Mouse (Mus musculus): ENCODE results near the gene Samd9l. TPM values are rescaled to one million over a fixed set of nuclear protein-coding genes. Genes with fewer than 3 reads are reported as not detected.
"Not testable (repeated sequence)": the region's sequence is repeated elsewhere in the genome, so short reads cannot be mapped to it uniquely, and the experiment has no call there.

Samd9l gene
- polyA plus RNA-seq (2015; fragmentation: Nextera tagmentation; extraction: Ambion mirVana): 1.2 and 1.6 TPM in 2 replicates

DNA sequence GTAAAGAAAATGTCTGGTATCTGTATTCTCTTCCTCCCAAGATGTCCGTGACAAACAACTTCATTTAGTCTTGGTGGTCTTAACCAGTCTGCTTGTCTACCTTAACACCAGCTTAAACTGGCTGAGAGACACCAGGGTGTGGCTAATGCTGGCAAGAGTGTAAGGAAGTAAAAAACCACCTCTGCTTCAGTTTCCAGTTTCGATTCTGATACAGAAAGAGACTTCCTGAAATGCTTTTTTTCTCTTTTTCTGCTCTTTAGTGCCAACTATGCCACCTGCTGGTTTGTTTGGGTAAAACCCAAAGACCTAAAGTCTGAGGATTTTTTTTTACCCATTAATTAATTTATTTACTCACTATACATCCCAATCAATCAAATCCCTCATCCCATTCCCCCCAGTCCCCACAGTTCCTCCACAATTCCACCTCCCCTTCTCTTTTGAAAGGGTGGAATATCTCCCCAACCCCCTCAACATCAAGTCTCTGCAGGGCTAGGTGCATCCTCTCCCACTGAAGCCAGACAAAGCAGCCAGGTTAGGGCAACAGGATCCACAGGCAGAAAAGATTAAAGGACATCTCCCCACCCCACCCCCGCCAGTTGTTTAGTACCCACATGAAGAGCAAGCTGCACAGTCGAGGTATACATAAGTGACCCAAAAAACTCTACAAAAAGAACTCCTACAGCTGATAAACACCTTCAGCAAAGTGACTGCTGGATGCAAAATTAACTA is at the start of gene Samd9l:
Samd9l (minus strand) TSS at position 233 of the 729 bp plus-strand sequence.
- H3K27ac ChIP-seq (ENCODE audit: low read depth, low read length); ATAC-seq; H3K27me3 ChIP-seq (replicated peaks; ENCODE audit: control insufficient read depth, insufficient read depth, low read length); H3K4me1 ChIP-seq (ENCODE audit: control insufficient read depth, insufficient read depth, low read depth, low read length); H3K4me3 ChIP-seq (ENCODE audit: low read length); H3K36me3 ChIP-seq (ENCODE audit: control insufficient read depth, insufficient read depth, low read length); H3K9ac ChIP-seq (ENCODE audit: low read depth, low read length); H3K9me3 ChIP-seq (ENCODE audit: control insufficient read depth, low read length): not testable (repeated sequence)
- H3K4me2 ChIP-seq (ENCODE audit: low read length): 0 out of 2 replicates have a peak within 1 kb of the TSS, but pooled peaks have one; percentile 25
- WGBS: 52% methylated on average over 4 of the region's 4 CpGs

DNA sequence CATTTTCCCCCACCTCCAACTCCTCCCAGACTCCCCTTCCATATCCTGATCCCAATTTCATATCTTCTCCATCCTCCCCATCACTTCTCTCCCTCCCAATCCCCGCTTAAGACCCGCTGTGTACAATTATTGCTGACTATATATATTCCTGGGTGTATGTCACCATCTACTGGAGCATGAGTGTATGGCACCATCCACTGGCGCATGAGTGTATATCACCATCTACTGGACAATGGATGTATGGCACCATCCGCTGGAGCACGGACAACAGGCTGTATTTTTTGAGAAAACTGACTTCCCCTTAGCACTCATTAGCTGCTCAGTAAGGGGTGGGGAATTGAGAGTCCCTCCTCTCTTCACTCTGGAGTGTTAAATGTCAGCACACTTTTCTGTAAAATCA is 48.0 kb upstream of the Samd9l start:
- no peak overlapping the region for H3K4me3 ChIP-seq (ENCODE audit: low read length)
- H3K9ac ChIP-seq (ENCODE audit: low read depth, low read length): no peak overlapping the region
- ATAC-seq: peak; percentile 65
- H3K9me3 ChIP-seq (ENCODE audit: control insufficient read depth, low read length): no peaks in the 10 kb centered on the region
- H3K4me1 ChIP-seq (ENCODE audit: control insufficient read depth, insufficient read depth, low read depth, low read length): no peaks in the 10 kb centered on the region
- 7% methylated on average over 5 of the region's 5 CpGs for WGBS
- H3K4me2 ChIP-seq (ENCODE audit: low read length): no peak overlapping the region
- no peaks in the 10 kb centered on the region for H3K27me3 ChIP-seq (replicated peaks; ENCODE audit: control insufficient read depth, insufficient read depth, low read length)
- no peaks in the 10 kb centered on the region for H3K36me3 ChIP-seq (ENCODE audit: control insufficient read depth, insufficient read depth, low read length)
- no peak overlapping the region for H3K27ac ChIP-seq (ENCODE audit: low read depth, low read length)

DNA sequence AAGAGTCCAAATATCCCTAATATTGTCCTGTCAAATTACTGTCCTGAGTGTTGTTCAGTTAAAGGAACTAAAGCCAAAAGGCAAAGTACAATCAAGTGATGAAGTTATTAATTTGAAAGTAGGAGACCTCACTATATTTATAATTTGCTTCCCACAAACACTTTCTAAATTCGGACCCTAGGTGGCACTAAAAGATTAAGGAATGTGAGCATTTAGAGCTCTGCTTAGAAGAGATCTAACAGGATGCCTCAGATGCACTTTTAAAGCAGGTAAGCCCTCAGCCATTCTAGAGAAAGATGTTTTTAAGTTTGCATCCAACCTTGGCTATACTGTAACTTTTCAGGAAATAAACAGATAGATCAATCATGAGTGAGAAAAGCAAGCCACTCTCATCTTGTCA is 44.5 kb upstream of the Samd9l start:
- H3K36me3 ChIP-seq (ENCODE audit: control insufficient read depth, insufficient read depth, low read length): no peaks in the 10 kb centered on the region
- no peaks in the 10 kb centered on the region for H3K9me3 ChIP-seq (ENCODE audit: control insufficient read depth, low read length)
- no peak overlapping the region for H3K4me3 ChIP-seq (ENCODE audit: low read length)
- no peaks in the 10 kb centered on the region for H3K4me1 ChIP-seq (ENCODE audit: control insufficient read depth, insufficient read depth, low read depth, low read length)
- H3K9ac ChIP-seq (ENCODE audit: low read depth, low read length): no peak overlapping the region
- 28% methylated on average over 1 of the region's 1 CpGs for WGBS
- H3K27me3 ChIP-seq (replicated peaks; ENCODE audit: control insufficient read depth, insufficient read depth, low read length): no peaks in the 10 kb centered on the region
- H3K27ac ChIP-seq (ENCODE audit: low read depth, low read length): no peak overlapping the region
- no peak for ATAC-seq
- no peak overlapping the region for H3K4me2 ChIP-seq (ENCODE audit: low read length)

DNA sequence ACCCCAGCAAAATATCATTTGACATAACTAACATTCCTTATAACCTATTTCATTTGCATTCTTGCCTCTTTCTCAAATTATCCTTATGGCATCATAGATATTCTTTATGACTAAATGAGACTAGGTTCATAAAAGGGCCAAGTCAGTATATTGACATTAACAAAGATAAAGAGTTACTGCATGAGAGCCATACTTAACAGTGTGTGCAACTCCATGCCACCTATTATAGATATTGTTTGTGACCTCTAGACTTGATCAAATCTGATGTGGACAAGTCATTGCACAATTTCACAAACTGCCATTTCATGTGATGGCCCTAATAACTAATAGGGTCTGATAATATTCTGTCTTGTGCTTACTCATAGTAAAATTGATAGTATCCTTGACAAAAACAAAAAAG is 36.7 kb upstream of the Samd9l start:
- no peak for ATAC-seq
- Histone ChIP-seq H3K36me3 (ENCODE audit: control insufficient read depth, insufficient read depth, low read length) (no peaks in the 10 kb centered on the region), H3K9me3 (ENCODE audit: control insufficient read depth, low read length) (no peaks in the 10 kb centered on the region), H3K27ac (ENCODE audit: low read depth, low read length) (no peak overlapping the region), H3K27me3 (replicated peaks; ENCODE audit: control insufficient read depth, insufficient read depth, low read length) (no peaks in the 10 kb centered on the region), H3K9ac (ENCODE audit: low read depth, low read length) (no peak overlapping the region), H3K4me1 (ENCODE audit: control insufficient read depth, insufficient read depth, low read depth, low read length) (no peaks in the 10 kb centered on the region), H3K4me3 (ENCODE audit: low read length) (no peak overlapping the region), H3K4me2 (ENCODE audit: low read length) (no peak overlapping the region)

DNA sequence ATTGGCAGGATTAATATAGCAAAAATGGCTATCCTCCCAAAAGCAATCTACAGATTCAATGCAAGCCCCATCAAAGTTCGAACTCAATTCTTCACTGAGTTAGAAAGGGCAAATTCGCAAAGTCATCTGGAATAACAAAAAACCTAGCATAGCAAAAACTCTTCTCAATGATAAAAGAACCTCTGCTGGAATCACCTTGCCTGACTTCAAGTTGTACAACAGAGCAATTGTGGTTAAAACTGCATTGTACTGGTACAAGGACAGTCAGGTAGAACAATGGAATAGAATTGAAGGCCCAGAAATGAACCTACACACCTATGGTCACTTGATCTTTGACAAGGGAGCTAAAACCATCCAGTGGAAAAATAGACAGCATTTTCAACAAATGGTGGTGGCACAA is 31.6 kb upstream of the Samd9l start:
- WGBS: 86% methylated on average over 2 of the region's 2 CpGs
- H3K36me3 ChIP-seq (ENCODE audit: control insufficient read depth, insufficient read depth, low read length); H3K27me3 ChIP-seq (replicated peaks; ENCODE audit: control insufficient read depth, insufficient read depth, low read length); ATAC-seq; H3K4me2 ChIP-seq (ENCODE audit: low read length); H3K27ac ChIP-seq (ENCODE audit: low read depth, low read length); H3K4me1 ChIP-seq (ENCODE audit: control insufficient read depth, insufficient read depth, low read depth, low read length); H3K4me3 ChIP-seq (ENCODE audit: low read length); H3K9me3 ChIP-seq (ENCODE audit: control insufficient read depth, low read length); H3K9ac ChIP-seq (ENCODE audit: low read depth, low read length): not testable (repeated sequence)

GRCm38 (mm10) chr6:3427047-3427446 is 27.7 kb upstream of the Samd9l start:
- Histone ChIP-seq H3K27me3 (replicated peaks; ENCODE audit: control insufficient read depth, insufficient read depth, low read length) (no peaks in the 10 kb centered on the region), H3K4me2 (ENCODE audit: low read length) (no peak overlapping the region), H3K4me3 (ENCODE audit: low read length) (no peak overlapping the region), H3K9ac (ENCODE audit: low read depth, low read length) (no peak overlapping the region), H3K36me3 (ENCODE audit: control insufficient read depth, insufficient read depth, low read length) (no peaks in the 10 kb centered on the region), H3K27ac (ENCODE audit: low read depth, low read length) (no peak overlapping the region), H3K9me3 (ENCODE audit: control insufficient read depth, low read length) (no peaks in the 10 kb centered on the region), H3K4me1 (ENCODE audit: control insufficient read depth, insufficient read depth, low read depth, low read length) (no peaks in the 10 kb centered on the region)
- no peak for ATAC-seq
- WGBS: 78% methylated on average over 1 of the region's 1 CpGs

GRCm38 (mm10) chr6:3425333-3425732 is 26.0 kb upstream of the Samd9l start:
- not testable (repeated sequence) for H3K4me1 ChIP-seq (ENCODE audit: control insufficient read depth, insufficient read depth, low read depth, low read length); H3K36me3 ChIP-seq (ENCODE audit: control insufficient read depth, insufficient read depth, low read length); H3K9ac ChIP-seq (ENCODE audit: low read depth, low read length); H3K4me3 ChIP-seq (ENCODE audit: low read length); H3K27ac ChIP-seq (ENCODE audit: low read depth, low read length); ATAC-seq; H3K27me3 ChIP-seq (replicated peaks; ENCODE audit: control insufficient read depth, insufficient read depth, low read length); H3K9me3 ChIP-seq (ENCODE audit: control insufficient read depth, low read length); H3K4me2 ChIP-seq (ENCODE audit: low read length)

- H3K4me1 ChIP-seq (ENCODE audit: control insufficient read depth, insufficient read depth, low read depth, low read length); H3K9me3 ChIP-seq (ENCODE audit: control insufficient read depth, low read length); H3K27ac ChIP-seq (ENCODE audit: low read depth, low read length); H3K4me3 ChIP-seq (ENCODE audit: low read length); H3K27me3 ChIP-seq (replicated peaks; ENCODE audit: control insufficient read depth, insufficient read depth, low read length); ATAC-seq; H3K9ac ChIP-seq (ENCODE audit: low read depth, low read length); H3K4me2 ChIP-seq (ENCODE audit: low read length); H3K36me3 ChIP-seq (ENCODE audit: control insufficient read depth, insufficient read depth, low read length): not testable (repeated sequence)
- 50% methylated on average over 1 of the region's 4 CpGs for WGBS
Measured at GRCm38 (mm10) chr6:3424613-3425277, 25.4 kb upstream of the Samd9l start.

DNA sequence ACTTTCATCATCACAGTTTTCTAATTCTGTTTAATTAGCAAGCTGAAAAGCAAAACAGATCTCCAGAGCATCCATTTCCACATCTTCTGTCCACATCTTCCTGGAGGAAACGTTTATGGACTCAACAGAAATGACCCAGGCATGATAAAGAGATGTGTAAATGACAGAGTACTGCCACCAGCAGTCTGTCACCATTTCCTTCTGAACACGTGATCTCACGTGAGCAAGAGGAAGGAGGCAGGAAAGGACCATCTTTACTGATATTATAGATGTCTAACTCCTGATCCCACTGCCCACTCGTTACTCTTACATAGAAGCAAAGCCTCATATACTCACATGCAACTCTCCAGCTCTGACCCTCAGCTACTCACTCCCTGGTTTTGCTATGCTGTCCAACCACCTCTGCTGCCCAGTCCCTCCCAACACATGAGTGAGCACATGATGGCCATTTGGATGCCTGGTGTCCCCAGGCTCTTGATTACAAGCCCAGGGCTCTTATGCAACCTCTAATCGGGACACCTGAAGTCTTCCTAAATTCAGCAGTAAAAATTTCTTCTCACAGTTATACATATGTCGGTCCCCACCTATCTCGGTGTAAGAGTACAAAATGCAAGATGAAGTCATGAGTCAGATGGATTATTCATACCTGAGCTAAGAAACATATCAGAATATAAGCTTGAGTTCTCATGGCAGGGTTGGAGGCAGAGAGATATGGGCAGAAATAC is 2.0 kb downstream of the Samd9l start:
- not testable (repeated sequence) for H3K4me2 ChIP-seq (ENCODE audit: low read length); H3K27me3 ChIP-seq (replicated peaks; ENCODE audit: control insufficient read depth, insufficient read depth, low read length); H3K9me3 ChIP-seq (ENCODE audit: control insufficient read depth, low read length); H3K4me1 ChIP-seq (ENCODE audit: control insufficient read depth, insufficient read depth, low read depth, low read length); H3K27ac ChIP-seq (ENCODE audit: low read depth, low read length); H3K9ac ChIP-seq (ENCODE audit: low read depth, low read length); H3K4me3 ChIP-seq (ENCODE audit: low read length); H3K36me3 ChIP-seq (ENCODE audit: control insufficient read depth, insufficient read depth, low read length); ATAC-seq
- WGBS: 96% methylated on average over 3 of the region's 7 CpGs

Data from hindbrain, embryonic 16.5 days (tissue).